Mouse (Mus musculus) right cerebral cortex, postnatal 10 days (tissue): ENCODE results near the gene Gpr6.

Experiments used
- DNase-seq, 2 experiments: peaks; one replicate each; pipeline ENCODE4 v3.0.0; 2021; ENCODE audit warnings: low spot score in 2 of 2

Gpr6 gene

DNA sequence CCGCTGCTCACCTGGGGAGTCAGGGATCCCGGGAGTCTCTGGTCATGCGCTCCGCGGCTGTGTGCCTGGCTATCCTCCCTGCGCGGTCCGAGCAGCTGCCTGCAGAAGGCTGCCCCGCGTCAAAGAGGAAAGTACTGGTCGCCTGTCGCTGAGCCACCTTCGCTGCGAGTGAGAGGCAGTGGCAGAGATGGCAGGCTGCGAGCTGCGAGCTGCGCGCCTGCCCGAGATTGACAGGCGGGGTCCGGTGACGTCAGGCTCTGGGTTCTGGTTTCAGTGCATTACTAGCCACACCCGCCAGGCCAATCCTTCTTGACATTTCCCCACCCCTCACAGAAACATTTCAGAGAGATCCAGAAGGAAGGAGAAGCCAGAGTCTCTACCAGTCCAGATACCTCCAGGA is at the start of gene Gpr6:
Gene Gpr6, minus strand, starts transcription at position 170 of the 400 bp plus-strand sequence.
- peak; percentile 84 to 87 for DNase-seq

DNA sequence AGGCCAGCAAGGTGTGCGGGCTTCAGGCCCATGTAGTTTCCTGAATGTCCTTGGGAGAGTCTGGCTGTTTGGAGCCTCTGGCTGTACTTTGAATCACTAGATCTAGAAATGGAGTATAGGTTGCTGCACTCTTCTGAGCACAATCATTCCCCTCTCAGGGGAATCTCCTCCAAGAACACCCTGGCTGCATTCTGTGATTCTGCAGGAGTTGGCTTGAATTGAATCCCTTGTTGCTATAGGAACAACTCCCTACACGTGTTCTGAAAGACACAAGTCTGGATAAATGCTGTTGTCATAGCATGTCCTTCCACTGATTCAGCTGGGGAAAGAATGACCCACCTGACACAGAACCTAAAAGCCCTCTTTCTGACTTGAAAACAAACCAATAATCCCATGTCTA is 28.0 kb upstream of the Gpr6 start:
- peak; percentile 31 to 41 for DNase-seq

DNA sequence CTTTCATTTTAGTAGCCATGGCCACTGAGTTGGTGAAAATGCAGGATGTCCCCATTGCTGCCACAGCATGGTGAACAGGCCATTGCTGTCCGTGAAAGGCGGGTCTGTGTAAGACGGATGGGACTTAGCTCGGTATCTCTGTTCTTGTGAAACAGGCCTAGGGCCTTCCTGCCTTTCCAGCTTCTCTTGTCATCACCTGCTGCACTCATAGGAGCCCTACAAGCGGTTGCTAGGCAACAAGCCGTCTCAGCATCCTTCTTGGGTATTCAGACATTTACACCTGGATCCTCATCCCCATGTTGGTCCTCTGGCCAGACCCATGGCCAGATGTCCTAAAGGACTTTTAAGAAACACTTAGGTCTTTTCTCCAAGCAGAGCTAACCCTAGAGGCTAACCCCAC is 26.1 kb upstream of the Gpr6 start:
- peak; percentile 34 to 50 for DNase-seq

DNA sequence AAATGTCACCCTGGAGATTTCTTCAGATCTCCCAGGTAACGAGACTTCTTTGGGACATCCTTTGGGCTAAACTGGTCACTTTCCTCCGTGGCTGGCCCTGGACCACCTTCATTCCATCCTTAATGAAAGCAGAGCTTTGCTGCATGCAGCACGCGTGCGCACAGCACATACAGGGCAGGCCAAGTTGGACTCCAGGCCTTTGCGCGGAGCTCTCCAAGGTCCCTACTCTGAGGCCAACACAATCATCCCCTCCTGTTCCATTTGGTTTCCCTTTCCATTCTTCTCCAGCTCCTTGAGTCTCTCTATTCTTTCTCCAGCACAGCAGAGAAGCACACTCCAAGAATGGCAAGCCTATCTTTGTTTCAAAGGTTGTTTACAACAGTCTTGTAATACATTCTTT is 16.8 kb upstream of the Gpr6 start:
- no peak for DNase-seq

DNA sequence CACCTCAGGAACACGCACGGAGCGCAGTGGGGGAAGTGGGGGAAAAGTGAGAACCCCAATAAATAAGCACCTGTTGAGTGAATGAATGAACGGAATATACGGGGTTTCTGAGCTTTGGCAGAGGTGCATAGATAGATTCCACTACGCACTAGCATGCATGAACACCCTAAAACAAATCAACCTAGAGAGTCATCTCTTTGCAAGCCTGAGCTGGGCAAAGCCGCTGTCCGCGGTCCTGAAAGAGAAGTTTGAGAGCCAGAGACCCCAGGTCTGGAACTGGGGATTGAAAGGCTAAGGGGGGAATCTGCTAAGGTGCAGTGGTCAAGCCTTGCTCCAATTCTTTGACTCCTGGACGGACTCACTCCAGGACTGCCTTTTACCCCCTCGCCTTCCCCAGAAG is 389 bp downstream of the Gpr6 start:
- DNase-seq, result peak in 1 of 2 experiments; percentile 31

DNA sequence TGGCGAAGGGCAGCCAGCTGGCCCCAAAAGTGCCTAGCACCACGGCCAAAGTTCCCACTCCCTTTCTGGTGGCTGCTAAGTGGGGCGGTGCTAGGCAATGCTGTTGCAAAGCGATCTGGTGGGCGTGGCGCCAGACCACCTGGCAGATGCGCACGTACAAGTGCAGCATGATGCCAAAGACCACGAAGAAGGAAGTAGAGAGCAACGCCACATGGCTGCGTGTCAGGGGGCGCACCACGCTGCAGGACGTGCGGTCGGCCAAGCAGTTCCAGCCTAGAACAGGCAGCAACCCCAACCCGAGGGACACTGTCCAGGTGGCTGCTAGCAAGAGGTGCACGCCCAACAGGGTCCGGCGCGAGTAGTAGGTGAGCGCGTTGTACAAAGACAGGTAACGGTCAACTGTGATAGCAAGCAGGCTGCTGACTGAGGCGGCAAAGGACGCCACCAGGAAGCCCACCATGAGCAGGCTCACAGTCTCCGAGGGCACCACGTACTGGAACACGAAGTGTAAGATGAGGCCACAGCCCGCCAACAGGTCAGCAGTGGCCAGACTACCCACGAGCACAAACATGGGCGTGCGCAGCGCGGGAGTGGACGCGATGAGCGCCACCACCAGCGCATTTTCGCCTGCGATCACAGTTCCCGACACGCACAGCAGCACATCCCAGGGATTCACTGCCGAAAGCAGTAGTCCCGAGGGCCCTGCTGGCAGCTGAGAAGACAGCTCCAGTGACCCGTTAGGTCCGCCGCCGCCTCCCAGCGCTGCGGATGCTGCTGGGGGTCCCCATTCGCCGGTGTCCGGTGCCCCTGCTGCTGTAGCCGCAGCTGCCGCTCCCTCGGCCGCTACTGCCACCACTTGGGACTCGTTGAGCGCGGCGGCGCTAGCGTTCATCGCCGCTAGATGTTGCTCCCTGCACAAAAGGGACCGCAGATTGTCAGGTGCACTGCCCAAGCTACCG is 1.1 kb downstream of the Gpr6 start:
- DNase-seq, result peak; percentile 70 to 72

DNA sequence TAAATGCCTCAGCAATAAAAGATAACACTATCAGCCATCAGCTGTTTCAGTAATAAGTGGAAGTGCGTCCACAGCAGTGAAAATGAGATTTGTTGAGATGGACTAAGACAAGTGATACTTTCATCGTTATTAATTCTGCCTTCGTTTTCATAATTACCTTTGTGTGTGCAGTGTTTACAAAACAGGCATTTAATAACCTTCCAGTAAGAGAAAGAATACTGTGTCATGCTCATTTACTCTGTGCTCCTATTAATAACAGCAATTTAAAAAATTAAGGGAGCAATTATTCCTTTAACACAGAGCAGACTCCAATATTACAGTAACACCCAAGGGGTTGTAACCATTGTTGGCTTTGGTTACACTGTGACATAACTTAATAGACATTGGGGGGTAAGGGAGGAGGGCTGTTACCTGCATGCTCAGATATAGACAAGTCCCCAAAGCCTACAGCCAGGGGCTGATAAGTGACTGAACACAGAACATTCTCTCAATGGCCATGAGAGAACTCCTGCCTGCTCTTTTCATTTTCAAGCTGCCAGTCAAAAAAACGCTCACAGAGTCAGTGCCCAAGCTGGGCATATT is 11.7 kb downstream of the Gpr6 start:
- no peak for DNase-seq

DNA sequence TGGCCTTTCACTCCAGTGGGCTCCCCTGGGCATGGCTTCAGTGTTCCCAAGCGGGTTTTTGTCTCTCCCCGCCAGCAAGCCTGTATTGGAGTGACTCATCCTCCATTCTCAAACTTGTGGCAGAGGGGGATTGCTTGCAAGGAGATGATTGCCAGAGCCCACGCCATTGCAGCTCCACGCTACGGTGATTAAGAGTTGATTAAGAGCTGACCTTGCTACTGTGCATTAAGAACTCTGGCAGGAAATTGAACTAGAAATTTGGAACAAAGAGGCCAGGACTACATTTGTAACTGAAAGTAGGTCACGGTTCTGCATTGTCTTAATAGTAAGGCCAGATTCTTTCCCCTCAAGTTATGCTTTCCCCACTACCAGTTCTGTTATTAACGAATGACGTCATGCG is 16.5 kb downstream of the Gpr6 start:
- no peak for DNase-seq

DNA sequence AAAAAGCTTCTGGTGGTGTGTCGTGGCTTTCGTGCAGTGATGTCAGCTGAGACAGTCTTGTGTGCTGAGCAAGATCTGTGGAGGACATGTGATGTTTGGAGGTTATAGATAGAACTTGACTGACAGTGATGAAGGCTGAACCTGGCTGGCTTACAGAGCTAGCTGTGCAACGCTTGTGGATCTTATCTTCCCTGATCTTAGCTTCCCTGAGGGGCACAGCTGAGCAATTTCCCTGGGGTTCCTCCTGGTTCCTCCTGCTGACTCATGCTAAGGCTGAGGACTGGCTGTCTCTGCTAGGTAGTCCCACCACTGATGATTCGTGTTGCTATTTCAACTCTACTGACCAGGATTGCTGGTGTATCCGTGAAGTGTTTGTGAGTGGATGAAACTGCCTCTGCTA is 18.1 kb downstream of the Gpr6 start:
- no peak for DNase-seq

DNA sequence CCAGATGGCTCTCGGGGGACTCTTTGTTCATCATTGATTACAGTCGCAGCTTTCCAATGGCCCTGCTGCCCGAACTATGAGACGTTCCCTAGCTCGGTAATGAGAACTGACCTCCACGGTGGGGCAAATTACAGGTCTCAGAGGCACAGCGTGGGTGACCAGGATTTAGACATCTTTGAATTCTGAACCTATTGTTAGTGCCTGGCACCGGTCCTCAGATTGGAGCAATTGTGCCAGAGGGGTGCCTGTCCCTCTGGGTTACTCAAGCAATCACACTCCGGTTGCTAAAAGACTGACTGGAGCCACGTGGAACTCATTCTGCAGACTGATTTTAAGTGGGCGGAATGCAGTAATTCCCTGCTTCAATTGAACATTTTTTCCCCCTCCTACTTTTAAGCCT is 29.8 kb downstream of the Gpr6 start:
- no peak for DNase-seq

DNA sequence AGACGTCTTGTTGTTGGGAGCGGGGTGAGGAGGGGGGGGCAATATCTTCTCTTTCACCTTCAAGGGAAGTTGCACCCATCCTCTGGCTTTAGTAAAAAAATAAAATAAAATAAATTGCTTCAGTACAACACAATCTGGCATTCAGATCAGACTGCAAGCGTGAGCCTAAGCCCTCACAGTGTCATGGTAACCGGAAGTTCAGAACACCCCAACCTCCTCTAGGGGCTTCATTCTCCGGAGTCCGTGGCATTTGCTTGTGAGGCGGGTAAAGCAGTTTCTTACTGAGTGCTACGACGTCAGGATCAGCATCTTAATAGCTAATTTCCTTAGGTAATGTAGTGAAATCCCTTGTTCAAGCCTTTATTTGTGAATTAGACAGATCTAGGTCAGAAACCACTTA is 30.6 kb downstream of the Gpr6 start:
- no peak for DNase-seq

DNA sequence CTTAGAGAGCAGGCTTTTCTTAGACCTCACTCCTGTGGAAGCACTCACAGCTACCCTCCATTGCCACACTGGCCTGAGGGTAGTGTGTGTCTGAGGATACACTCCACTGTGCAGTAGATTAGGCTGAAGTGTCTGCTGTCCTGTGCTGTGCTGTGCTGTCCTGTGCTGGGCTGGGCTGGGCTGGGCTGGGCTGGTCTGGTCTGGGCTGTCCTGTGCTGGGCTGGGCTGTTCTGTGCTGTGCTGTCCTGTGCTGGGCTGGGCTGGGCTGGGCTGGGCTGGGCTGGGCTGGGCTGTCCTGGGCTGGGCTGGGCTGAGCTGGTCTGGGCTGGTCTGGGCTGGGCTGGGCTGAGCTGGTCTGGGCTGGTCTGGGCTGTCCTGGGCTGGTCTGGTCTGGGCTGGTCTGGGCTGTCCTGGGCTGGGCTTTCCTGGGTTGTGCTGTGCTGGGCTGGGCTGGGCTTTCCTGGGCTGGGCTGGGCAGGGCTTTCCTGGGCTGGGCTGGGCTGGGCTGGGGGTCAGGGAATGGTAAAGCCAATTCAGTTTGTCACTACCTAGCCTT is 31.5 kb downstream of the Gpr6 start:
- DNase-seq, result no peak

DNA sequence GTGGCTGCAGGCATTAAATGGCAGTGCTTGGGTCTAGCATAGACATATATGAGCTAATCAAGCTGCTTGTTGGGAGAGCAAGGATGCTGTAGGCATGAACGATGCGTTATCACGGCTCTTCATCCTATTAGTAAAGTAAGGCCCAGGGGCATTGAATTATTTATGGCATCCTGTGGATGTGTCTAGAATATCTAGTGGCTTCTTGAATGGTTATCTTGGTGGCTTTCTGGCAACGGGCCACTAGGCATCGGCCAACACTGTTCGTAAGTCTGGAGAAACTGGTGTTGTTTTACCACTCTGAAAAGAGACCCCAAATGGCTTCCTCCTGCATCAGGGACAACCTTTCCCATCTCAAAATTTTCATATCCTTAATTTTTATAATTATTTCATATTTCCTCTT is 33.6 kb downstream of the Gpr6 start:
- DNase-seq, result no peak

DNA sequence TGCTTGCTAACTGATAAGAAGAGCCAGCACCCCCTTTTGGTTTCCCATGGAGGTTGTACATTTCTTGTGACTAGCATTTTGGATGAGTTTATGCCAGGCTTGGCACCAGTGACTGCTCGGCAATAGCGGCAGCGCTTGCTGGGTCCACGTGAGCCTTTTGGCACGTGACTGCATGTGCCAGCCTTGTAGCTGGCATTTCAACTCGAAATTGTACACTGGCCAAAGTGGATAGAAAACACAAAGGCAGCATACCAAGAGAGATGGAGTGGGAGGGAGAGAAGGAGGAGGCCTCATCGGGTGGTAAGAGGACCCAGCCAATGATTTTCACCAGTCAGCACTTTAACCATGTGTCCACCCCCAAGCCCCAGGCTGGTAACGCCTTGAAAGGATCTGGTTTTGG is 34.4 kb downstream of the Gpr6 start:
- DNase-seq, result peak; percentile 78 to 84

DNA sequence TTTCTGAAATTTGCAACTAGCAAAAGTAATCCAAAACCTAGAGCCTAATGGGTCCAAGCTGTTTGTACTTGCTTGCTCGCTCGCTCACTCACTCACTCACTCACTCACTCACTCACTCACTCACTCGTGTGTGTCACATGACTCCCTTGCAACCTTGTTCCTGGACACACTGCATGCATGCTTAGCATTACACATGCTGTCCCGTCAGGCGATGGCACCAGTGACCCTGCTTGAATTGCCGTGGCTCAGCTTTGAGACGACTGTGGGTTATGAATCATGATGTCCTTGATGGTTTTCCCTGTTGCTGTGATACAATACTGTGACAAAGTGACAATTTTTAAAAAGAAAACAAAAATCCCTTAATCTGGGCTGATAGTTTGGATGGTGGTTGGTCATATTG is 39.3 kb downstream of the Gpr6 start:
- DNase-seq, result no peak

DNA sequence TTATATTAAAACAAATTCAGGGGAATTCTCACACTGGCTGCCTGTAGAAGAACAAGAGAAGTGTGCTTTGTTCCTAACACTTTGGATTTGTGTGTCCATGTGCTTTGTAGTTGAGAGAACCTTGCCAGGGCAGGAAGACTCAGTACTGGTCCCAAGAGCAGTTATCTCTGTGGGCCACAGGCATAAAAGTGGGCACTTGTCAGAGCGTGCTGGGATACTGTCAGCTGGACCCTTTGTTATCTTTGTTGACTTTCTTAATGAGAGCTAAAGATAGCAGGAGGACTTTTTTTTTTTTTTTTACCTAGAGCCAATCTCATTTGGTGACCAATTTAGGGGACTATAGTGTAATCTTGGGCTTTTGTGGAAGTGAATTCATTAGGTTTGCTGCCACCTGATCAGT is 47.2 kb downstream of the Gpr6 start:
- no peak for DNase-seq

DNA sequence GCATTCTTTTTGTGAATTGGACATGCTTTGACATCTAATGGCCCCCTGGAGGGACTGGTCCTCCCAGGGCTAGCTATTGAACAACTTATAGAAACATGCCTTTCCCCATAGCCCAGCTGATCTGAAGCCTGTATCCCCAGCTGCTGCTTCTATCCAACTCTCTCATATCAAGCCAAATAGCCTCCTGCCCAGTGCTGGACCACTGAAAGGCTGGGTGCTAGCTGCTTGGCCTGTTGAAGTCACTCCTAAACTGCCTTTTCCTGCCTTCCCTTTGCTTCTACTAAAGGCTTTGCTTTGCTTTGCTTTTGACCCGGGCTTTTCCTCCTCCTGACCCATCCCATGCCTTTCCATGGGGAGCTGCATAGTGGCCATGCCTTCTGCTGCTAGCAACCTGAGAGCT is 47.7 kb downstream of the Gpr6 start:
- no peak for DNase-seq

DNA sequence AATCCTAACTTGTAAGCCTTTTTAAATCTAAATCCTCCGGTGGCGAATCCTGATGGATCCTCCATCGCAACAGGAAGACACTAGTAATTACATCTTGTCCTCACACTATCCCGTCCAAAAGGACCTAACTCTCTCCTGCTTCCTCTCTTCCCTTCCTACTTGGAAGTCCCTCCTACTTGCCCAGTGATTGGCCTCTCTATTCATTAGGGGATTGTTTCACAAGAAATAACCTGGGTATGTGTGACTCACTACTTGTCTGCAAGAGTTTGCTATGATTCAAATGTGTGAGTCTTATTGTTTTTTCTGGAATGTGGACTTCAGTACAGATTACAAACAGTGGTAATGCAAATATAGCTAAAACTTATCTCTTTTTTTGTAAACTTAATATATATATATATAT is 49.9 kb downstream of the Gpr6 start:
- DNase-seq, result no peak
